Mouse (Mus musculus) B cell, adult 2 months (primary cell): Measurements from ENCODE around the gene Rcn3.
A peak's percentile ranks its signal among the peaks of the same experiment; 100 is the strongest.
"Not testable (repeated sequence)": the region's sequence is repeated elsewhere in the genome, so short reads cannot be mapped to it uniquely, and the experiment has no call there.

ENCODE experiments used
- DNase-seq, 2 experiments: peaks; one replicate each; pipeline ENCODE4 v3.0.0; 2022

Rcn3 gene

GRCm38 (mm10) chr7:45097479-45097878 is 5.5 kb upstream of the Rcn3 start:
- no peak for DNase-seq

GRCm38 (mm10) chr7:45095965-45096364 is 3.9 kb upstream of the Rcn3 start:
- DNase-seq: not testable (repeated sequence)

GRCm38 (mm10) chr7:45095367-45095766 is 3.3 kb upstream of the Rcn3 start:
- no peak for DNase-seq

GRCm38 (mm10) chr7:45094121-45094520 is 2.1 kb upstream of the Rcn3 start:
- no peak for DNase-seq

GRCm38 (mm10) chr7:45093516-45093905 is 1.5 kb upstream of the Rcn3 start:
- no peak for DNase-seq

- no peak for DNase-seq
Observed at GRCm38 (mm10) chr7:45092828-45093515, 951 bp upstream of the Rcn3 start.

GRCm38 (mm10) chr7:45091001-45091990 is 725 bp downstream of the Rcn3 start:
- DNase-seq: peak; percentile 18 to 37

GRCm38 (mm10) chr7:45090251-45090977 is 1.6 kb downstream of the Rcn3 start:
- peak; percentile 56 to 62 for DNase-seq

- no peak for DNase-seq
Observed at GRCm38 (mm10) chr7:45088597-45088996, 3.4 kb downstream of the Rcn3 start.

GRCm38 (mm10) chr7:45086084-45086483 is 5.9 kb downstream of the Rcn3 start:
- peak in 1 of 2 experiments; percentile 19 for DNase-seq

- DNase-seq: no peak
Observed at GRCm38 (mm10) chr7:45083300-45083890, 8.6 kb downstream of the Rcn3 start.

- peak; percentile 64 to 67 for DNase-seq
Observed at GRCm38 (mm10) chr7:45082401-45083299, 9.4 kb downstream of the Rcn3 start.

- DNase-seq: no peak
Observed at GRCm38 (mm10) chr7:45081016-45081415, 11.0 kb downstream of the Rcn3 start.

- peak; percentile 94 to 95 for DNase-seq
Observed at GRCm38 (mm10) chr7:45079856-45080255, 12.2 kb downstream of the Rcn3 start.

- DNase-seq: peak; percentile 82 to 84
Observed at GRCm38 (mm10) chr7:45078513-45078912, 13.5 kb downstream of the Rcn3 start.

GRCm38 (mm10) chr7:45077829-45078228 is 14.2 kb downstream of the Rcn3 start:
- no peak for DNase-seq

GRCm38 (mm10) chr7:45077322-45077721 is 14.7 kb downstream of the Rcn3 start:
- no peak for DNase-seq

- no peak for DNase-seq
Observed at GRCm38 (mm10) chr7:45076501-45076900, 15.5 kb downstream of the Rcn3 start.

- no peak for DNase-seq
Observed at GRCm38 (mm10) chr7:45075405-45075804, 16.6 kb downstream of the Rcn3 start.

GRCm38 (mm10) chr7:45073949-45074348 is 18.1 kb downstream of the Rcn3 start:
- DNase-seq: no peak

- DNase-seq: no peak
Observed at GRCm38 (mm10) chr7:45073171-45073707, 18.8 kb downstream of the Rcn3 start.
